Mouse (Mus musculus) lung, postnatal 0 days (tissue): Measurements from ENCODE around the gene Card10. TPM values are rescaled to one million over a fixed set of nuclear protein-coding genes. Genes with fewer than 3 reads are reported as not detected.

Experiments
- ATAC-seq: fragments of 200-750 bp; cut with Nextera tagmentation; 2 replicates; pipeline ENCODE4 v1.8.0; 2017; ENCODE audit warnings: moderate library complexity
- DNase-seq: peaks from one replicate; pipeline ENCODE4 v3.0.0-alpha.2; 2016; ENCODE audit warnings: low spot score
- H3K27ac ChIP-seq: fragments of 300-500 bp; sonication (generic); 2 replicates; pipeline ENCODE4 v1.5.1; 2014; ENCODE audit warnings: antibody characterized with exemption, mild to moderate bottlenecking, low read length, mixed read lengths
- H3K27me3 ChIP-seq: fragments of 300-500 bp; sonication (generic); replicated peaks from 2 replicates; pipeline ENCODE4 v1.6.1; 2014; ENCODE audit warnings: low read length, mixed read lengths; ENCODE audit not compliant: insufficient read depth
- H3K36me3 ChIP-seq: fragments of 300-500 bp; sonication (generic); 2 replicates; pipeline ENCODE4 v1.6.1; 2014; ENCODE audit warnings: low read length, mixed read lengths; ENCODE audit not compliant: insufficient read depth
- H3K4me1 ChIP-seq: fragments of 300-500 bp; sonication (generic); 2 replicates; pipeline ENCODE4 v1.6.1; 2014; ENCODE audit warnings: antibody characterized with exemption, low read depth, low read length, mixed read lengths; ENCODE audit not compliant: insufficient read depth
- H3K4me2 ChIP-seq: fragments of 300-500 bp; sonication (generic); replicated peaks from 2 replicates; pipeline ENCODE4 v1.6.1; 2014; ENCODE audit warnings: low read depth, mild to moderate bottlenecking, low read length, moderate library complexity, mixed read lengths
- H3K4me3 ChIP-seq: fragments of 300-500 bp; sonication (generic); 2 replicates; pipeline ENCODE4 v1.5.1; 2014; ENCODE audit warnings: low read depth, low read length
- H3K9ac ChIP-seq: fragments of 300-500 bp; sonication (generic); replicated peaks from 2 replicates; pipeline ENCODE4 v1.6.1; 2014; ENCODE audit warnings: low read depth, mild to moderate bottlenecking
- H3K9me3 ChIP-seq: fragments of 300-500 bp; sonication (generic); 2 replicates; pipeline ENCODE4 v1.6.1; 2016; ENCODE audit warnings: low read length, mixed read lengths
- CTCF ChIP-seq: IDR thresholded peaks from 2 replicates; pipeline ENCODE4 v1.5.1; 2016; ENCODE audit warnings: antibody characterized with exemption, mild to moderate bottlenecking
- EP300 ChIP-seq: IDR thresholded peaks from 2 replicates; pipeline ENCODE4 v1.6.1; 2016; ENCODE audit warnings: antibody characterized with exemption, mild to moderate bottlenecking, control low read depth
- WGBS: fragments of 180-500 bp; shearing (Covaris S2); extraction: QIAGEN DNeasy Blood & Tissue Kit; methylation state at CpG from one replicate; pipeline ENCODE4 v1.1.7; 2014; 5-methylcytosine and 5-hydroxymethylcytosine counted together
- polyA plus RNA-seq: library from polyadenylated mRNA; unstranded; fragments of >200 nt; fragmentation: Nextera tagmentation; extraction: Ambion mirVana; gene quantifications from 2 replicates; pipeline ENCODE4 v1.2.1, GENCODE M21; 2015

The Card10 gene
- polyA plus RNA-seq, 1 experiment from 2014 or later: 7.5 TPM

- 43% methylated on average over 18 of the region's 19 CpGs for WGBS
- DNase-seq (peak; percentile 57), ATAC-seq (peak; percentile 76)
- Histone ChIP-seq H3K9ac (peak overlapping the region; percentile 32; the same call in 1 of the 2 replicates), H3K9me3 (no peaks in the 10 kb centered on the region), H3K27me3 (no peaks in the 10 kb centered on the region), H3K27ac (peak overlapping the region; percentile 82), H3K4me1 (no peaks in the 10 kb centered on the region), H3K36me3 (peaks cover 8% of the 10 kb centered on the region; the same call in 1 of the 2 replicates), H3K4me2 (peak overlapping the region; percentile 56), H3K4me3 (peak overlapping the region; percentile 33)
- TF ChIP-seq CTCF (no peak), EP300 (peak; percentile 32; the same call in 1 of the 2 replicates)
Observed at GRCm38 (mm10) chr15:78771531-78772367, 31.1 kb downstream of the Card10 start.

GRCm38 (mm10) chr15:78770983-78771355 lies 31.9 kb downstream of the Card10 start:
- peaks cover 8% of the 10 kb centered on the region; the same call in 1 of the 2 replicates for H3K36me3 ChIP-seq
- no peaks in the 10 kb centered on the region for H3K9me3 ChIP-seq
- peak overlapping the region; percentile 32; the same call in 1 of the 2 replicates for H3K9ac ChIP-seq
- no peaks in the 10 kb centered on the region for H3K27me3 ChIP-seq
- ATAC-seq (no peak), DNase-seq (no peak)
- TF ChIP-seq CTCF: no peak
- no peak for TF ChIP-seq EP300
- 0 out of 2 replicates have a peak overlapping the region, but pooled peaks have one; percentile 14 for H3K4me3 ChIP-seq
- no peaks in the 10 kb centered on the region for H3K4me1 ChIP-seq
- H3K4me2 ChIP-seq: peak overlapping the region; percentile 46
- H3K27ac ChIP-seq: peak overlapping the region; percentile 82
- WGBS: 52% methylated on average over 5 of the region's 5 CpGs

- H3K36me3 ChIP-seq: peaks cover 6% of the 10 kb centered on the region; the same call in 1 of the 2 replicates
- no peak for TF ChIP-seq CTCF
- TF ChIP-seq EP300: no peak
- ATAC-seq: no peak
- no peak for DNase-seq
- no peaks in the 10 kb centered on the region for H3K27me3 ChIP-seq
- H3K27ac ChIP-seq: peak overlapping the region; percentile 62; the same call in 1 of the 2 replicates
- no peaks in the 10 kb centered on the region for H3K4me1 ChIP-seq
- no peaks in the 10 kb centered on the region for H3K9me3 ChIP-seq
- WGBS: 49% methylated on average over 9 of the region's 9 CpGs
- no peak overlapping the region for H3K4me3 ChIP-seq
- H3K9ac ChIP-seq: no peak overlapping the region
- peak overlapping the region; percentile 46 for H3K4me2 ChIP-seq
Observed at GRCm38 (mm10) chr15:78770234-78770982, 32.4 kb downstream of the Card10 start.

- no peaks in the 10 kb centered on the region for H3K4me1 ChIP-seq
- no peak for ATAC-seq
- H3K4me3 ChIP-seq: no peak overlapping the region
- no peak overlapping the region for H3K27ac ChIP-seq
- no peak overlapping the region for H3K4me2 ChIP-seq
- H3K9me3 ChIP-seq: no peaks in the 10 kb centered on the region
- H3K36me3 ChIP-seq: no peaks in the 10 kb centered on the region
- no peak for DNase-seq
- no peak overlapping the region for H3K9ac ChIP-seq
- TF ChIP-seq CTCF (peak; percentile 45), EP300 (no peak)
- no peaks in the 10 kb centered on the region for H3K27me3 ChIP-seq
- 91% methylated on average over 4 of the region's 4 CpGs for WGBS
Observed at GRCm38 (mm10) chr15:78769064-78769463, 33.8 kb downstream of the Card10 start.

- Histone ChIP-seq H3K4me3 (no peak overlapping the region), H3K9me3 (no peaks in the 10 kb centered on the region), H3K4me2 (no peak overlapping the region), H3K27me3 (no peaks in the 10 kb centered on the region), H3K4me1 (no peaks in the 10 kb centered on the region), H3K36me3 (no peaks in the 10 kb centered on the region), H3K9ac (no peak overlapping the region), H3K27ac (no peak overlapping the region)
- 84% methylated on average over 5 of the region's 5 CpGs for WGBS
- ATAC-seq (no peak), DNase-seq (no peak)
- TF ChIP-seq EP300 (no peak), CTCF (no peak)
Observed at GRCm38 (mm10) chr15:78763704-78764103, 39.1 kb downstream of the Card10 start.

GRCm38 (mm10) chr15:78763210-78763609 lies 39.6 kb downstream of the Card10 start:
- Histone ChIP-seq H3K4me3 (no peak overlapping the region), H3K9me3 (no peaks in the 10 kb centered on the region), H3K4me1 (no peaks in the 10 kb centered on the region), H3K4me2 (no peak overlapping the region), H3K27me3 (no peaks in the 10 kb centered on the region), H3K27ac (no peak overlapping the region), H3K36me3 (no peaks in the 10 kb centered on the region), H3K9ac (no peak overlapping the region)
- no peak for DNase-seq
- TF ChIP-seq EP300: no peak
- ATAC-seq: no peak
- 55% methylated on average over 8 of the region's 10 CpGs for WGBS
